Mouse (Mus musculus): ENCODE results near the gene Atg4a-ps. TPM values are rescaled to one million over a fixed set of nuclear protein-coding genes. Genes with fewer than 3 reads are reported as not detected.

Gene Atg4a-ps
- polyA plus RNA-seq, 1 experiment from 2014 or later: not detected

GRCm38 (mm10) chr3:103601561-103601960 is 44.3 kb downstream of the Atg4a-ps start:
- no peak for ATAC-seq (replicated peaks; ENCODE audit: low FRiP score)
- Histone ChIP-seq H3K27ac (ENCODE audit: low read depth, low read length) (no peak overlapping the region), H3K4me3 (ENCODE audit: low read depth, low read length) (no peak overlapping the region)

DNA sequence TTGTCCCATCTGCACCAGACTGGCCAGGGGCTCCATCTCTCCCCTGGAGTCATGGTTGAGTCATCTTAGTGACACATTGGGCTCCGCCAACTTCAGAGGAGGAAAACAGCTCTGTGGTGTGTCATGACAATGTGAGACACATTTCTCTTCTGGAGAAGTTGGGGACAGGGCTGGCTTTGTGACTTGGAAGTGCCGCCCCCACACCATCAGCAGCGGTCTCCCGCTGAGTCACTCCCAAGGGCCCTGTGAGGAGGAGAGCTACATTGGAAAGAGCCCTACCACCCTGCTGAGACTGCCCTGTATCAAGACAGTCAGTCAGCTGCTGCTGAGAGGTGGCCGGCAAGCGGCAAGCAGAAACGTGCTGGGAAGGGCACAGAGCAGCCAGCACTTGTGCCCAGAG is 44.9 kb downstream of the Atg4a-ps start:
- no peak overlapping the region for H3K4me2 ChIP-seq (ENCODE audit: low read depth, low read length, severe bottlenecking)
- no peak overlapping the region for H3K4me3 ChIP-seq (ENCODE audit: low read depth, low read length)
- WGBS: 45% methylated on average over 7 of the region's 7 CpGs
- H3K27ac ChIP-seq (ENCODE audit: low read depth, low read length): no peak overlapping the region
- H3K36me3 ChIP-seq (ENCODE audit: control insufficient read depth, insufficient read depth, low read length): no peaks in the 10 kb centered on the region
- H3K4me1 ChIP-seq (replicated peaks; ENCODE audit: control insufficient read depth, insufficient read depth, low read length): no peaks in the 10 kb centered on the region
- no peak overlapping the region for H3K9ac ChIP-seq (ENCODE audit: low read length)
- no peaks in the 10 kb centered on the region for H3K27me3 ChIP-seq (ENCODE audit: control insufficient read depth, insufficient read depth, low read length)
- DNase-seq (ENCODE audit: low spot score) (no peak), ATAC-seq (replicated peaks; ENCODE audit: low FRiP score) (no peak)
- no peaks in the 10 kb centered on the region for H3K9me3 ChIP-seq (ENCODE audit: control insufficient read depth, low read length)

More at GRCm38 (mm10) chr3:103601561-103601960, 44.3 kb downstream of the Atg4a-ps start:
- Histone ChIP-seq H3K9ac (ENCODE audit: low read length) (no peak overlapping the region), H3K27me3 (ENCODE audit: control insufficient read depth, insufficient read depth, low read length) (no peaks in the 10 kb centered on the region), H3K9me3 (ENCODE audit: control insufficient read depth, low read length) (no peaks in the 10 kb centered on the region), H3K36me3 (ENCODE audit: control insufficient read depth, insufficient read depth, low read length) (no peaks in the 10 kb centered on the region), H3K4me2 (ENCODE audit: low read depth, low read length, severe bottlenecking) (no peak overlapping the region), H3K4me1 (replicated peaks; ENCODE audit: control insufficient read depth, insufficient read depth, low read length) (no peaks in the 10 kb centered on the region)
- WGBS: 73% methylated on average over 1 of the region's 1 CpGs
- DNase-seq (ENCODE audit: low spot score): no peak

DNA sequence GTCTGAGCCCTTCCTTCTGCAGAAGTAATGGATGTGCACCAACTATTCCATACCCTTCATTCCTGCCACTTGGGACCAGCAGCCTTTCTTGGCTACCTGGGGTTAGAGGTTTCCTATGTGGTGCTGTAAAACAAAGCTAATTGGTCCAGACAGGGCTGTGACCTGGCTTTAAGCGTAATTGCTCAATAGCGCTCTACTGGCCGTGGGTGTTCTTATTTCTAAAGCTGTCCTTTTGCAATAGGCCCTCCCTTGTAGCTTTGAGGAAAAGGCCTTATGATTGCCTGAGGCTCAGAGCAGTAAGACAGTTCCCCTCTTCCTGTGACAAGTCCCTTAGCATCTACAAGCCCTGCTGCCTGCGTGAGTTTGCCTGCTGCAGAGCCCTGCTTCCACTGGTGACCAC is 48.3 kb downstream of the Atg4a-ps start:
- H3K27ac ChIP-seq (ENCODE audit: low read depth, low read length): no peak overlapping the region
- H3K27me3 ChIP-seq (ENCODE audit: control insufficient read depth, insufficient read depth, low read length): no peaks in the 10 kb centered on the region
- no peaks in the 10 kb centered on the region for H3K4me1 ChIP-seq (replicated peaks; ENCODE audit: control insufficient read depth, insufficient read depth, low read length)
- H3K4me3 ChIP-seq (ENCODE audit: low read depth, low read length): no peak overlapping the region
- no peaks in the 10 kb centered on the region for H3K9me3 ChIP-seq (ENCODE audit: control insufficient read depth, low read length)
- H3K36me3 ChIP-seq (ENCODE audit: control insufficient read depth, insufficient read depth, low read length): no peaks in the 10 kb centered on the region
- WGBS: 77% methylated on average over 4 of the region's 4 CpGs
- H3K4me2 ChIP-seq (ENCODE audit: low read depth, low read length, severe bottlenecking): no peak overlapping the region
- H3K9ac ChIP-seq (ENCODE audit: low read length): no peak overlapping the region
- ATAC-seq (replicated peaks; ENCODE audit: low FRiP score): no peak
- DNase-seq (ENCODE audit: low spot score): no peak

DNA sequence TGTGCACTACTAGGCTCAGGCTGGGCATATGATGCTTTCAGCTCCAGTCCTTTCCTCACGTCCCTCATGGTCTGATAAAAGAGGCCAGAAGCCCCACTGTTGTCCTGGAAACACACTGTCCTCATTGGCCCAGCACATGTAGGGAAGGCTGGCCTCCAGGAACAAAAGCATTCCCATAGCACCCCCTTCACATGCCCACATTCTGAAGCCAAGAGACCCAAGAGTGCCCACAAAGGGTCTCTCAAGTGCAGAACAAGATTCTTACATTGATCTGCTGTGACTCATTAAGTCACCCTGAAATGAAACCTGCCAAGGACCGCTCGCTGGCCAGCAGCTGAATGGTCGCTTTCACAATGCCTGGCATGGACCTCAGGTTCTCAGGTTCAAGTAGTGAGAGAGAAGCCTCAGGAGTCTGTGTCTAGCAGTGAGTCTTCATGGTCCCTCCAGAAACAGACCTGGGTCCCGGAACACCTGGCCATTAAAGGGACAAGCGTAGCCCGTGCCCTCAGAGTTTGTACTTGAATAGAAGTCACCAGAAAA is 50.5 kb downstream of the Atg4a-ps start:
- 90% methylated on average over 7 of the region's 7 CpGs for WGBS
- H3K27me3 ChIP-seq (ENCODE audit: control insufficient read depth, insufficient read depth, low read length): no peaks in the 10 kb centered on the region
- ATAC-seq (replicated peaks; ENCODE audit: low FRiP score): no peak
- no peak overlapping the region for H3K9ac ChIP-seq (ENCODE audit: low read length)
- H3K36me3 ChIP-seq (ENCODE audit: control insufficient read depth, insufficient read depth, low read length): no peaks in the 10 kb centered on the region
- no peak overlapping the region for H3K4me3 ChIP-seq (ENCODE audit: low read depth, low read length)
- H3K4me2 ChIP-seq (ENCODE audit: low read depth, low read length, severe bottlenecking): no peak overlapping the region
- no peak for DNase-seq (ENCODE audit: low spot score)
- H3K4me1 ChIP-seq (replicated peaks; ENCODE audit: control insufficient read depth, insufficient read depth, low read length): no peaks in the 10 kb centered on the region
- H3K27ac ChIP-seq (ENCODE audit: low read depth, low read length): no peak overlapping the region
- H3K9me3 ChIP-seq (ENCODE audit: control insufficient read depth, low read length): no peaks in the 10 kb centered on the region

Small RNAs within 50 kb of the gene (microRNA-seq; reads per million reads assigned to microRNA genes)
- not detected for gene Gm25325 (ENCODE audit: insufficient number of aligned reads)

Other genes with a start within 250 kb of the Atg4a-ps start
- gene Syt6, start 70.8 kb downstream of the Atg4a-ps start, polyA plus RNA-seq (2014; fragmentation: Nextera tagmentation; extraction: Ambion mirVana): 1.5 and 1.7 TPM in 2 replicates
- gene Olfml3, start 91.9 kb upstream of the Atg4a-ps start, polyA plus RNA-seq (2014; fragmentation: Nextera tagmentation; extraction: Ambion mirVana): 6.4 and 8.7 TPM in 2 replicates
- not detected in 2 replicates for gene Gm10964, start 93.3 kb upstream of the Atg4a-ps start, polyA plus RNA-seq (2014; fragmentation: Nextera tagmentation; extraction: Ambion mirVana)
- gene Hipk1, start 145.5 kb upstream of the Atg4a-ps start, polyA plus RNA-seq (2014; fragmentation: Nextera tagmentation; extraction: Ambion mirVana): 17.2 and 17.6 TPM in 2 replicates
- gene Dclre1b, start 163.4 kb upstream of the Atg4a-ps start, polyA plus RNA-seq (2014; fragmentation: Nextera tagmentation; extraction: Ambion mirVana): 39.3 and 45.7 TPM in 2 replicates
- gene Ap4b1, start 163.5 kb upstream of the Atg4a-ps start, polyA plus RNA-seq (2014; fragmentation: Nextera tagmentation; extraction: Ambion mirVana): 22.1 and 22.8 TPM in 2 replicates
- gene Gm43064, start 163.5 kb upstream of the Atg4a-ps start, polyA plus RNA-seq (2014; fragmentation: Nextera tagmentation; extraction: Ambion mirVana): 0.17 and 0.63 TPM in 2 replicates
- gene Bcl2l15, start 186.5 kb upstream of the Atg4a-ps start, polyA plus RNA-seq (2014; fragmentation: Nextera tagmentation; extraction: Ambion mirVana): 0.43 TPM in 1 of 2 replicates, not detected in the other
- 0.37 and 0.68 TPM in 2 replicates for gene Ptpn22, start 213.7 kb upstream of the Atg4a-ps start, polyA plus RNA-seq (2014; fragmentation: Nextera tagmentation; extraction: Ambion mirVana)

All from forebrain, embryonic 11.5 days (tissue).